Mouse (Mus musculus) intestine, embryonic 15.5 days (tissue): Measurements from ENCODE around the gene Dusp2. TPM values are rescaled to one million over a fixed set of nuclear protein-coding genes. Genes with fewer than 3 reads are reported as not detected.
A peak's percentile ranks its signal among the peaks of the same experiment; 100 is the strongest.
"Not testable (repeated sequence)": the region's sequence is repeated elsewhere in the genome, so short reads cannot be mapped to it uniquely, and the experiment has no call there.

Source experiments
- ATAC-seq: fragments of 200-750 bp; cut with Nextera tagmentation; 2 replicates; pipeline ENCODE4 v1.8.0; 2017; ENCODE audit warnings: moderate TSS enrichment, moderate library complexity
- H3K27ac ChIP-seq: fragments of 300-500 bp; sonication (generic); 2 replicates; pipeline ENCODE4 v1.5.1; 2015; ENCODE audit warnings: mild to moderate bottlenecking, inconsistent platforms
- H3K27me3 ChIP-seq: fragments of 300-500 bp; sonication (generic); replicated peaks from 2 replicates; pipeline ENCODE4 v1.6.1; 2015; ENCODE audit warnings: inconsistent platforms
- H3K36me3 ChIP-seq: fragments of 300-500 bp; sonication (generic); 2 replicates; pipeline ENCODE4 v1.6.1; 2015; ENCODE audit warnings: inconsistent platforms
- H3K4me1 ChIP-seq: fragments of 300-500 bp; sonication (generic); replicated peaks from 2 replicates; pipeline ENCODE4 v1.6.1; 2015; ENCODE audit warnings: inconsistent platforms
- H3K4me2 ChIP-seq: fragments of 300-500 bp; sonication (generic); replicated peaks from 2 replicates; pipeline ENCODE4 v1.6.1; 2015; ENCODE audit warnings: mild to moderate bottlenecking, inconsistent platforms
- H3K4me3 ChIP-seq: fragments of 300-500 bp; sonication (generic); replicated peaks from 2 replicates; pipeline ENCODE4 v1.5.1; 2015; ENCODE audit warnings: inconsistent platforms
- H3K9ac ChIP-seq: fragments of 300-500 bp; sonication (generic); 2 replicates; pipeline ENCODE4 v1.6.1; 2015; ENCODE audit warnings: inconsistent platforms
- H3K9me3 ChIP-seq: fragments of 300-500 bp; sonication (generic); 2 replicates; pipeline ENCODE4 v1.6.1; 2016; ENCODE audit warnings: inconsistent platforms
- WGBS: fragments of 180-500 bp; shearing (Covaris S2); methylation state at CpG from one replicate; pipeline ENCODE4 v1.1.7; 2015; 5-methylcytosine and 5-hydroxymethylcytosine counted together
- polyA plus RNA-seq: library from polyadenylated mRNA; unstranded; fragments of >200 nt; fragmentation: Nextera tagmentation; extraction: Ambion mirVana; gene quantifications from 2 replicates; pipeline ENCODE4 v1.2.1, GENCODE M21; 2015

The Dusp2 gene
- polyA plus RNA-seq: 4.5 and 5.2 TPM in 2 replicates

- Histone ChIP-seq H3K4me3 (peak within 1 kb of the TSS; percentile 50), H3K9ac (peak within 1 kb of the TSS; percentile 51), H3K4me1 (peaks cover 7% of the 10 kb centered on the region; the same call in 1 of the 2 replicates), H3K9me3 (no peaks in the 10 kb centered on the region), H3K36me3 (no peaks in the 10 kb centered on the region), H3K4me2 (peak within 1 kb of the TSS; percentile 83), H3K27ac (no peak within 1 kb of the TSS), H3K27me3 (peaks cover 36% of the 10 kb centered on the region)
- peak; percentile 80 for ATAC-seq
- WGBS: under 1% methylated on average over 73 of the region's 76 CpGs
These were observed at the start of gene Dusp2 for GRCm38 (mm10) chr2:127335767-127336496. Dusp2 (plus strand) TSS chr2:127336159.

- Histone ChIP-seq H3K9me3 (no peaks in the 10 kb centered on the region), H3K27me3 (no peaks in the 10 kb centered on the region), H3K4me3 (no peak overlapping the region), H3K4me2 (no peak overlapping the region), H3K27ac (no peak overlapping the region), H3K9ac (no peak overlapping the region), H3K36me3 (peaks cover 39% of the 10 kb centered on the region), H3K4me1 (no peaks in the 10 kb centered on the region)
- no peak for ATAC-seq
- WGBS: 66% methylated on average over 4 of the region's 4 CpGs
These were observed 43.7 kb upstream of the Dusp2 start for GRCm38 (mm10) chr2:127292250-127292649.

- Histone ChIP-seq H3K9me3 (no peaks in the 10 kb centered on the region), H3K27ac (no peak overlapping the region), H3K4me1 (no peaks in the 10 kb centered on the region), H3K27me3 (no peaks in the 10 kb centered on the region), H3K4me2 (no peak overlapping the region), H3K36me3 (peaks cover 36% of the 10 kb centered on the region), H3K9ac (no peak overlapping the region), H3K4me3 (no peak overlapping the region)
- ATAC-seq: no peak
- WGBS: 94% methylated on average over 7 of the region's 7 CpGs
These were observed 38.8 kb upstream of the Dusp2 start for GRCm38 (mm10) chr2:127297001-127297805.

GRCm38 (mm10) chr2:127298056-127298455 lies 37.9 kb upstream of the Dusp2 start:
- no peak overlapping the region for H3K9ac ChIP-seq
- H3K4me3 ChIP-seq: no peak overlapping the region
- H3K27ac ChIP-seq: no peak overlapping the region
- H3K36me3 ChIP-seq: peaks cover 35% of the 10 kb centered on the region
- no peaks in the 10 kb centered on the region for H3K9me3 ChIP-seq
- ATAC-seq: no peak
- no peaks in the 10 kb centered on the region for H3K4me1 ChIP-seq
- 93% methylated on average over 1 of the region's 1 CpGs for WGBS
- H3K4me2 ChIP-seq: no peak overlapping the region
- H3K27me3 ChIP-seq: no peaks in the 10 kb centered on the region

GRCm38 (mm10) chr2:127300701-127301100 lies 35.3 kb upstream of the Dusp2 start:
- H3K36me3 ChIP-seq: peaks cover 24% of the 10 kb centered on the region
- no peaks in the 10 kb centered on the region for H3K27me3 ChIP-seq
- H3K9ac ChIP-seq: no peak overlapping the region
- no peaks in the 10 kb centered on the region for H3K9me3 ChIP-seq
- ATAC-seq: no peak
- no peaks in the 10 kb centered on the region for H3K4me1 ChIP-seq
- no peak overlapping the region for H3K4me3 ChIP-seq
- no peak overlapping the region for H3K27ac ChIP-seq
- H3K4me2 ChIP-seq: no peak overlapping the region
- WGBS: 79% methylated on average over 3 of the region's 3 CpGs

GRCm38 (mm10) chr2:127301883-127302282 lies 34.1 kb upstream of the Dusp2 start:
- no peaks in the 10 kb centered on the region for H3K27me3 ChIP-seq
- no peak overlapping the region for H3K4me3 ChIP-seq
- H3K36me3 ChIP-seq: peaks cover 21% of the 10 kb centered on the region
- WGBS: 84% methylated on average over 3 of the region's 3 CpGs
- H3K4me2 ChIP-seq: no peak overlapping the region
- H3K4me1 ChIP-seq: no peaks in the 10 kb centered on the region
- H3K27ac ChIP-seq: no peak overlapping the region
- no peak for ATAC-seq
- H3K9me3 ChIP-seq: no peaks in the 10 kb centered on the region
- no peak overlapping the region for H3K9ac ChIP-seq

GRCm38 (mm10) chr2:127304192-127304591 lies 31.8 kb upstream of the Dusp2 start:
- not testable (repeated sequence) for H3K27me3 ChIP-seq, H3K9me3 ChIP-seq, H3K4me2 ChIP-seq, H3K4me3 ChIP-seq, H3K4me1 ChIP-seq, H3K36me3 ChIP-seq, ATAC-seq, H3K9ac ChIP-seq, H3K27ac ChIP-seq
- WGBS: 94% methylated on average over 4 of the region's 4 CpGs

- no peaks in the 10 kb centered on the region for H3K27me3 ChIP-seq
- no peak overlapping the region for H3K9ac ChIP-seq
- H3K4me2 ChIP-seq: no peak overlapping the region
- no peaks in the 10 kb centered on the region for H3K36me3 ChIP-seq
- WGBS: 79% methylated on average over 3 of the region's 3 CpGs
- no peak overlapping the region for H3K4me3 ChIP-seq
- H3K4me1 ChIP-seq: no peaks in the 10 kb centered on the region
- no peak overlapping the region for H3K27ac ChIP-seq
- no peaks in the 10 kb centered on the region for H3K9me3 ChIP-seq
- no peak for ATAC-seq
These were observed 31.2 kb upstream of the Dusp2 start for GRCm38 (mm10) chr2:127304609-127305210.

GRCm38 (mm10) chr2:127306123-127306522 lies 29.8 kb upstream of the Dusp2 start:
- Histone ChIP-seq H3K36me3 (no peaks in the 10 kb centered on the region), H3K4me3 (no peak overlapping the region), H3K4me2 (no peak overlapping the region), H3K9ac (no peak overlapping the region), H3K9me3 (no peaks in the 10 kb centered on the region), H3K27me3 (no peaks in the 10 kb centered on the region), H3K27ac (no peak overlapping the region), H3K4me1 (no peaks in the 10 kb centered on the region)
- ATAC-seq: no peak

GRCm38 (mm10) chr2:127307179-127307578 lies 28.8 kb upstream of the Dusp2 start:
- Histone ChIP-seq H3K4me3 (no peak overlapping the region), H3K4me1 (no peaks in the 10 kb centered on the region), H3K27me3 (no peaks in the 10 kb centered on the region), H3K36me3 (no peaks in the 10 kb centered on the region), H3K27ac (no peak overlapping the region), H3K9me3 (no peaks in the 10 kb centered on the region), H3K9ac (no peak overlapping the region), H3K4me2 (no peak overlapping the region)
- ATAC-seq: no peak
- WGBS: 39% methylated on average over 3 of the region's 3 CpGs

- H3K4me2 ChIP-seq: no peak overlapping the region
- no peak overlapping the region for H3K27ac ChIP-seq
- no peaks in the 10 kb centered on the region for H3K36me3 ChIP-seq
- H3K9me3 ChIP-seq: no peaks in the 10 kb centered on the region
- no peak overlapping the region for H3K4me3 ChIP-seq
- no peak overlapping the region for H3K9ac ChIP-seq
- no peaks in the 10 kb centered on the region for H3K4me1 ChIP-seq
- no peaks in the 10 kb centered on the region for H3K27me3 ChIP-seq
- ATAC-seq: no peak
- WGBS: 92% methylated on average over 2 of the region's 2 CpGs
These were observed 27.3 kb upstream of the Dusp2 start for GRCm38 (mm10) chr2:127308660-127309059.

GRCm38 (mm10) chr2:127310246-127310645 lies 25.7 kb upstream of the Dusp2 start:
- no peaks in the 10 kb centered on the region for H3K27me3 ChIP-seq
- ATAC-seq: no peak
- H3K4me2 ChIP-seq: no peak overlapping the region
- no peak overlapping the region for H3K4me3 ChIP-seq
- 46% methylated on average over 2 of the region's 2 CpGs for WGBS
- no peak overlapping the region for H3K27ac ChIP-seq
- no peaks in the 10 kb centered on the region for H3K9me3 ChIP-seq
- H3K9ac ChIP-seq: no peak overlapping the region
- H3K4me1 ChIP-seq: no peaks in the 10 kb centered on the region
- no peaks in the 10 kb centered on the region for H3K36me3 ChIP-seq
